Mouse (Mus musculus): ENCODE results near the gene Sod1.

DNA sequence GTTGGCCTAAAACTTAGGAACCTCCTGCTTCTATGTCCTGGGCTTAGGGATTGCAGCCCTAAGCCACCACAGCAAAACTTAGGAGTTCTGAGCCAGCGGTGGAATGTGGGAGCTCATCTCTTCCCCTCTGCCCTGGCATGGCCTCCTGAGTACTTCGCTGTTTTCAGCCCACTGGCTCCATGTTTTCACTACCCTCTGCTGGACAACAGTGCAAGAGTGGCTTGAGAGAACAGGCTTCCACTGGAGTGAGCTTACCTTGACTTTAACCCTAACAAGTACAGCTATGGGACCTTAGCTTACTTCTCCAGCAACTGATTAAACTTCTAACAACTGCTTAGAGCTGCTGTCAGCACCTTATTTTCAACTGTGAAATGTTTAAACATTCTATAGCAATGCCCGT, 14.6 kb downstream of the Sod1 start:
- TF ChIP-seq GATA1 (IDR thresholded peaks at IDR 0.05; ENCODE audit: low read length) (no peak), TAL1 (IDR thresholded peaks at IDR 0.05; ENCODE audit: low read length) (no peak)
